Comparison of ENCODE assay signal across 7 mouse cellular contexts in genomic region chr5:114608516-114608915, GRCm38 (mm10). TPM values are rescaled to one million over a fixed set of nuclear protein-coding genes. Genes with fewer than 3 reads are reported as not detected.
DNase-seq lines count a peak whose midpoint lies in the region; ATAC-seq and TF ChIP-seq lines count a peak whose summit lies in the region.

No protein-coding gene starts in this region.

- H3K4me1 ChIP-seq in G1E (ENCODE audit: insufficient read depth, low read depth, low read length), result peaks cover 9% of the 10 kb centered on the region
- H3K4me1 ChIP-seq in forebrain, embryonic 11.5 days (replicated peaks; ENCODE audit: control insufficient read depth, insufficient read depth, low read length), result peaks cover 25% of the 10 kb centered on the region
- peaks cover 59% of the 10 kb centered on the region for H3K4me1 ChIP-seq in hindbrain, embryonic 15.5 days (replicated peaks)
- peaks cover 55% of the 10 kb centered on the region for H3K4me1 ChIP-seq in midbrain, embryonic 12.5 days
- peaks cover 13% of the 10 kb centered on the region; the same call in 1 of the 2 replicates for H3K4me1 ChIP-seq in spleen, adult 2 months (ENCODE audit: control insufficient read depth, insufficient read depth, insufficient read length)

- H3K27me3 ChIP-seq in G1E (ENCODE audit: insufficient read depth, low read length), result peaks cover 21% of the 10 kb centered on the region
- H3K27me3 ChIP-seq in forebrain, embryonic 11.5 days (ENCODE audit: control insufficient read depth, insufficient read depth, low read length), result no peaks in the 10 kb centered on the region
- H3K27me3 ChIP-seq in hindbrain, embryonic 15.5 days, result no peaks in the 10 kb centered on the region
- H3K27me3 ChIP-seq in midbrain, embryonic 12.5 days, result peaks cover 4% of the 10 kb centered on the region; the same call in 1 of the 2 replicates
- H3K27me3 ChIP-seq in spleen, adult 2 months (ENCODE audit: control insufficient read depth, insufficient read depth, low read length), result no peaks in the 10 kb centered on the region

- TF ChIP-seq CTCF in G1E (IDR thresholded peaks at IDR 0.05; ENCODE audit: low read depth, low read length), result peak; percentile 82
- TF ChIP-seq CTCF in spleen, adult 2 months (IDR thresholded peaks at IDR 0.05; ENCODE audit: extremely low read depth, insufficient read depth, insufficient read length, insufficient replicate concordance), result peak; percentile 97

- no peaks in the 10 kb centered on the region for H3K9me3 ChIP-seq in G1E (replicated peaks)
- no peaks in the 10 kb centered on the region for H3K9me3 ChIP-seq in forebrain, embryonic 11.5 days (ENCODE audit: control insufficient read depth, low read length)
- no peaks in the 10 kb centered on the region for H3K9me3 ChIP-seq in hindbrain, embryonic 15.5 days
- no peaks in the 10 kb centered on the region for H3K9me3 ChIP-seq in midbrain, embryonic 12.5 days

- WGBS in forebrain, embryonic 11.5 days, result 5% methylated on average over 12 of the region's 12 CpGs
- 5% methylated on average over 12 of the region's 12 CpGs for WGBS in hindbrain, embryonic 15.5 days
- WGBS in midbrain, embryonic 12.5 days, result 4% methylated on average over 12 of the region's 12 CpGs
- WGBS in spleen, adult 2 months, result 17% methylated on average over 12 of the region's 12 CpGs

- H3K4me2 ChIP-seq in forebrain, embryonic 11.5 days (ENCODE audit: low read depth, low read length, severe bottlenecking), result no peak overlapping the region
- no peak overlapping the region for H3K4me2 ChIP-seq in hindbrain, embryonic 15.5 days
- no peak overlapping the region for H3K4me2 ChIP-seq in midbrain, embryonic 12.5 days (replicated peaks)

- no peak for ATAC-seq in G1E (ENCODE audit: extremely low read depth, insufficient number of reproducible peaks, low FRiP score, poor library complexity, severe bottlenecking)
- no peak; the same call in 1 of the 2 replicates for ATAC-seq in forebrain, embryonic 11.5 days (replicated peaks; ENCODE audit: low FRiP score)
- ATAC-seq in hindbrain, embryonic 15.5 days (ENCODE audit: low FRiP score, low read depth), result peak; percentile 21; the same call in 1 of the 2 replicates
- peak; percentile 20; the same call in 1 of the 2 replicates for ATAC-seq in midbrain, embryonic 12.5 days (ENCODE audit: low FRiP score, low read depth)

- no peak overlapping the region for H3K27ac ChIP-seq in forebrain, embryonic 11.5 days (ENCODE audit: low read depth, low read length)
- peak overlapping the region; percentile 72 for H3K27ac ChIP-seq in hindbrain, embryonic 15.5 days (replicated peaks)
- 0 out of 2 replicates have a peak overlapping the region, but pooled peaks have one; percentile 47 for H3K27ac ChIP-seq in midbrain, embryonic 12.5 days (replicated peaks)
- no peak overlapping the region for H3K27ac ChIP-seq in spleen, adult 2 months (ENCODE audit: insufficient read depth, low read length)

- no peak for TF ChIP-seq POLR2A in spleen, adult 2 months (IDR thresholded peaks at IDR 0.05; ENCODE audit: low read depth, low read length)

- DNase-seq in G1E (ENCODE audit: low spot score), result no peak
- peak; percentile 69 for DNase-seq in brain, adult 2 months (ENCODE audit: low read depth, low spot score)
- peak; percentile 93 for DNase-seq in forebrain, embryonic 11.5 days (ENCODE audit: low spot score)
- peak; percentile 79 to 87 for DNase-seq in left cerebral cortex, postnatal 14 days (ENCODE audit: low spot score in 2 of 2)
- peak in 1 of 2 experiments; percentile 77 for DNase-seq in spleen, adult 2 months (ENCODE audit: low read depth in 1 of 2, low spot score in 2 of 2)

- H3K36me3 ChIP-seq in G1E (replicated peaks), result peaks cover 27% of the 10 kb centered on the region
- no peaks in the 10 kb centered on the region for H3K36me3 ChIP-seq in forebrain, embryonic 11.5 days (ENCODE audit: control insufficient read depth, insufficient read depth, low read length)
- H3K36me3 ChIP-seq in hindbrain, embryonic 15.5 days, result no peaks in the 10 kb centered on the region
- peaks cover 16% of the 10 kb centered on the region for H3K36me3 ChIP-seq in midbrain, embryonic 12.5 days
- peaks cover 2% of the 10 kb centered on the region; the same call in 1 of the 2 replicates for H3K36me3 ChIP-seq in spleen, adult 2 months (ENCODE audit: control insufficient read depth, insufficient read depth, low read length)

- no peak overlapping the region for H3K9ac ChIP-seq in forebrain, embryonic 11.5 days (ENCODE audit: low read length)
- H3K9ac ChIP-seq in hindbrain, embryonic 15.5 days, result no peak overlapping the region
- no peak overlapping the region for H3K9ac ChIP-seq in midbrain, embryonic 12.5 days (replicated peaks)

- intact Hi-C loops in left cerebral cortex, postnatal 14 days (cut with DNase I), result loop anchor here (5.0 kb wide), 2 partner anchors 36 to 146 kb away; no protein-coding TSS in a partner anchor

- no peak overlapping the region for H3K4me3 ChIP-seq in G1E (ENCODE audit: low read depth, low read length)
- H3K4me3 ChIP-seq in forebrain, embryonic 11.5 days (ENCODE audit: low read depth, low read length), result no peak overlapping the region
- no peak overlapping the region for H3K4me3 ChIP-seq in hindbrain, embryonic 15.5 days
- no peak overlapping the region for H3K4me3 ChIP-seq in midbrain, embryonic 12.5 days
- H3K4me3 ChIP-seq in spleen, adult 2 months (ENCODE audit: extremely low read depth, insufficient read depth, insufficient read length), result no peak overlapping the region

RNA-seq across cellular contexts. Expression of gene Fam222a, which starts 40.7 kb away (rescaled TPM):
- total RNA-seq in G1E (2014; fragmentation: Nextera tagmentation), result 3.2 and 3.8 TPM in 2 replicates
- total RNA-seq in G1E (2017), result 0.12 and 0.71 TPM in 2 replicates
- 6.9 and 7.3 TPM in 2 replicates for polyA plus RNA-seq in G1E (2012)
- polyA plus RNA-seq in forebrain, embryonic 11.5 days (2014; fragmentation: Nextera tagmentation; extraction: Ambion mirVana), result 8.7 and 9.4 TPM in 2 replicates
- 6.6 and 8.3 TPM in 2 replicates for polyA plus RNA-seq in hindbrain, embryonic 15.5 days (2015; fragmentation: Nextera tagmentation; extraction: Ambion mirVana)
- total RNA-seq in left cerebral cortex, postnatal 14 days (2021), result 1 to 10 TPM; 8.1 to 9.0 TPM
- 9.4 and 10.2 TPM in 2 replicates for polyA plus RNA-seq in midbrain, embryonic 12.5 days (2016; fragmentation: Nextera tagmentation; extraction: Ambion mirVana)
- polyA plus RNA-seq in spleen, adult 2 months (2012; rRNA removed), result 2.8 and 4.6 TPM in 2 replicates

RNA-seq across cellular contexts. Expression of gene Trpv4, which starts 49.7 kb away (rescaled TPM):
- total RNA-seq in G1E (2014; fragmentation: Nextera tagmentation) (not detected in 2 replicates), G1E (2017) (not detected in 2 replicates)
- 0.10 and 0.11 TPM in 2 replicates for polyA plus RNA-seq in G1E (2012)
- polyA plus RNA-seq in forebrain, embryonic 11.5 days (2014; fragmentation: Nextera tagmentation; extraction: Ambion mirVana), result 0.17 and 0.53 TPM in 2 replicates
- 1.6 and 1.9 TPM in 2 replicates for polyA plus RNA-seq in hindbrain, embryonic 15.5 days (2015; fragmentation: Nextera tagmentation; extraction: Ambion mirVana)
- 1 to 10 TPM; 2.0 to 2.2 TPM for total RNA-seq in left cerebral cortex, postnatal 14 days (2021)
- polyA plus RNA-seq in midbrain, embryonic 12.5 days (2016; fragmentation: Nextera tagmentation; extraction: Ambion mirVana), result 0.20 and 0.69 TPM in 2 replicates
- polyA plus RNA-seq in spleen, adult 2 months (2012; rRNA removed), result 4.2 and 5.3 TPM in 2 replicates

Comparison
In these comparisons a context has a peak if more than half of its experiments do, and no peak if none do; other contexts are left out.
1. ATAC-seq: peak in hindbrain, embryonic 15.5 days (single experiment) and midbrain, embryonic 12.5 days (single experiment); none in G1E (single experiment) and forebrain, embryonic 11.5 days (single experiment).
2. H3K27ac ChIP-seq: peak in hindbrain, embryonic 15.5 days (single experiment) and midbrain, embryonic 12.5 days (single experiment); none in forebrain, embryonic 11.5 days (single experiment) and spleen, adult 2 months (single experiment).